Mouse (Mus musculus) testis, adult 2 months (tissue): ENCODE data around the gene Topaz1.

ENCODE experiments used
- CTCF ChIP-seq: fragments of 200-500 bp; IDR thresholded peaks from 2 replicates; pipeline ENCODE4 v1.5.1; 2012; ENCODE audit warnings: low read depth, mild to moderate bottlenecking, inconsistent platforms, low read length, moderate library complexity; ENCODE audit not compliant: control insufficient read depth, insufficient read depth, insufficient replicate concordance
- POLR2A ChIP-seq: fragments of 200-500 bp; IDR thresholded peaks from 2 replicates; pipeline ENCODE4 v1.6.1; 2012; ENCODE audit warnings: low read depth, mild to moderate bottlenecking, inconsistent platforms, low read length, moderate library complexity; ENCODE audit not compliant: control insufficient read depth

- TF ChIP-seq POLR2A = no peak
- TF ChIP-seq CTCF = no peak
These were observed 24.9 kb upstream of the Topaz1 start for GRCm38 (mm10) chr9:122722296-122722695.
